Mouse (Mus musculus): ENCODE data around the gene Mrps17. TPM values are rescaled to one million over a fixed set of nuclear protein-coding genes. Genes with fewer than 3 reads are reported as not detected.

Gene Mrps17
- polyA plus RNA-seq, 1 experiment from 2014 or later, result 240 TPM

- H3K4me2 ChIP-seq (ENCODE audit: low read length), result no peak overlapping the region
- H3K36me3 ChIP-seq (ENCODE audit: control insufficient read depth, insufficient read depth, low read length), result peaks cover 8% of the 10 kb centered on the region; the same call in 1 of the 2 replicates
- H3K4me3 ChIP-seq (ENCODE audit: low read depth, low read length), result no peak overlapping the region
- H3K4me1 ChIP-seq (ENCODE audit: control insufficient read depth, insufficient read depth, low read length), result no peaks in the 10 kb centered on the region
- no peaks in the 10 kb centered on the region for H3K27me3 ChIP-seq (replicated peaks; ENCODE audit: control insufficient read depth, insufficient read depth, low read length)
- WGBS, result 89% methylated on average over 23 of the region's 23 CpGs
- no peaks in the 10 kb centered on the region for H3K9me3 ChIP-seq (replicated peaks; ENCODE audit: control insufficient read depth, low read length)
- ATAC-seq (no peak), DNase-seq (ENCODE audit: low spot score) (no peak)
- H3K27ac ChIP-seq (ENCODE audit: low read depth, low read length), result no peak overlapping the region
- no peak overlapping the region for H3K9ac ChIP-seq (ENCODE audit: low read length)
These were observed 55.4 kb downstream of the Mrps17 start for GRCm38 (mm10) chr5:129770443-129771355.

Other genes starting within 250 kb of the Mrps17 start
- gene Sfswap, start 214.3 kb upstream of the Mrps17 start, polyA plus RNA-seq (2014; fragmentation: Nextera tagmentation; extraction: Ambion mirVana), result 37.7 and 47.9 TPM in 2 replicates
- 7.9 and 9.8 TPM in 2 replicates for gene Mmp17, start 131.3 kb upstream of the Mrps17 start, polyA plus RNA-seq (2014; fragmentation: Nextera tagmentation; extraction: Ambion mirVana)
- 5.3 and 7.8 TPM in 2 replicates for gene Zfp11, start 45.4 kb upstream of the Mrps17 start, polyA plus RNA-seq (2014; fragmentation: Nextera tagmentation; extraction: Ambion mirVana)
- gene Sept14, start 7.0 kb upstream of the Mrps17 start, polyA plus RNA-seq (2014; fragmentation: Nextera tagmentation; extraction: Ambion mirVana), result not detected in 2 replicates
- gene Nipsnap2, start 9.6 kb downstream of the Mrps17 start, polyA plus RNA-seq (2014; fragmentation: Nextera tagmentation; extraction: Ambion mirVana), result 78.9 and 79.4 TPM in 2 replicates
- 47.2 and 61.2 TPM in 2 replicates for gene Psph, start 72.0 kb downstream of the Mrps17 start, polyA plus RNA-seq (2014; fragmentation: Nextera tagmentation; extraction: Ambion mirVana)
- gene Sumf2, start 131.5 kb downstream of the Mrps17 start, polyA plus RNA-seq (2014; fragmentation: Nextera tagmentation; extraction: Ambion mirVana), result 22.1 and 25.9 TPM in 2 replicates
- 1,049 and 1,237 TPM in 2 replicates for gene Chchd2, start 172.0 kb downstream of the Mrps17 start, polyA plus RNA-seq (2014; fragmentation: Nextera tagmentation; extraction: Ambion mirVana)
- 14.9 and 22.3 TPM in 2 replicates for gene Zbed5, start 180.2 kb downstream of the Mrps17 start, polyA plus RNA-seq (2014; fragmentation: Nextera tagmentation; extraction: Ambion mirVana)
- 0.09 and 0.11 TPM in 2 replicates for gene Phkg1, start 183.1 kb downstream of the Mrps17 start, polyA plus RNA-seq (2014; fragmentation: Nextera tagmentation; extraction: Ambion mirVana)
- 3.8 and 5.6 TPM in 2 replicates for gene Nupr1l, start 193.0 kb downstream of the Mrps17 start, polyA plus RNA-seq (2014; fragmentation: Nextera tagmentation; extraction: Ambion mirVana)
- 21.1 and 28.5 TPM in 2 replicates for gene Vkorc1l1, start 226.5 kb downstream of the Mrps17 start, polyA plus RNA-seq (2014; fragmentation: Nextera tagmentation; extraction: Ambion mirVana)